Mouse (Mus musculus) mouse trophoblast stem cell (cell line): ENCODE data around the gene Ell.

Experiments used
- in situ Hi-C, 2 experiments: fragments of 300-500 bp; cut with MseI, MboI; formaldehyde crosslinking; loops; 2 replicates in 1 of 2; 3 replicates in 1 of 2; pipeline ENCODE4 v1.15.1; 2025

The Ell gene

DNA sequence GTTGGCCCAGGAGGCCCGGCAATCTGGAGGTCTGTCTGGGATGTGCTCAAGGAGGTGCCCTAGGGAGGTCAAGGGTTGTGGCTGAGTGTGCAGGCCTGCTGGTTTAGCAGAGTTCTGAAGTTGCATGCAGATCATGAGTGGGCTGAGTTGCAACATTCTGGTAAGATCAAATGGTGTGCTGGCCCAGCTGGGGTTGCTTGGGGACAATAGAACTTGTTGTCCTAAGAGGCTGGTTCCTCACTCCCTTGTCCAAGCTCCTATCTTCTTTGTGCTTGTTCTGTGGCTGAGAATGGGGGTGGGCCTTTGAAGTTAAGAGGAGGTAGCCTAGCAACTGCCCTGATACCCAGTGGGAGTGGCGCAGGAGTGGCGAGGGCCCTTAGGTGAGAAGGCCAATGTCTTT is 23.5 kb downstream of the Ell start:
- in situ Hi-C loops, result no loop called here

DNA sequence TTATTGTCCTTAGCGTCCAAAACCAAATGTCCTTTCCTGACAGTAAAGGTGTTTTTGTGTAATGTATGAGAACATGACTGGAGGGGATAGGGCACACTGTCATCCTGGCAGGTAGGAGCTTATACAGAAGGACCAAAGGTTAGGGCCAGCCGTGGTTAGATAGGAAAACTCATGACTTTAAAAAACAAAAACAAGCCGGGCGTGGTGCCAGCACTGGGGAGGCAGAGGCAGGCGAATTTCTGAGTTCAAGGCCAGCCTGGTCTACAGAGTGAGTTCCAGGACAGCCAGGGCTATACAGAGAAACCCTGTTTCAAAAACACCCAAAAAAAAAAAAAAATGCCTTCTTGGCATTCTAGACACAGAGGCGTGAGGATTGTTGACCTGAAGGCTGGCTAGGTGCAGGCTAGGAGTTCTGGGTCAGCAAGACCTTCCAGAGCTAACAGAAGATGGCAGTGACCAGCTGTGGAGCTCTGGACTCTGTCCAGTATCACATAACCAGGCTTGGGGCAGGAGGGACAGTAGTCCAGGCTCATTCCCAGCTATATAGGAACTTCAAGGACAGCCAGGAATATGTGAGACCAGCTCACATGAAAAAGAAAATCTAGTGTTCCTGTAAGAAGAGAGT is 24.6 kb downstream of the Ell start:
- in situ Hi-C loops, result no loop called here

DNA sequence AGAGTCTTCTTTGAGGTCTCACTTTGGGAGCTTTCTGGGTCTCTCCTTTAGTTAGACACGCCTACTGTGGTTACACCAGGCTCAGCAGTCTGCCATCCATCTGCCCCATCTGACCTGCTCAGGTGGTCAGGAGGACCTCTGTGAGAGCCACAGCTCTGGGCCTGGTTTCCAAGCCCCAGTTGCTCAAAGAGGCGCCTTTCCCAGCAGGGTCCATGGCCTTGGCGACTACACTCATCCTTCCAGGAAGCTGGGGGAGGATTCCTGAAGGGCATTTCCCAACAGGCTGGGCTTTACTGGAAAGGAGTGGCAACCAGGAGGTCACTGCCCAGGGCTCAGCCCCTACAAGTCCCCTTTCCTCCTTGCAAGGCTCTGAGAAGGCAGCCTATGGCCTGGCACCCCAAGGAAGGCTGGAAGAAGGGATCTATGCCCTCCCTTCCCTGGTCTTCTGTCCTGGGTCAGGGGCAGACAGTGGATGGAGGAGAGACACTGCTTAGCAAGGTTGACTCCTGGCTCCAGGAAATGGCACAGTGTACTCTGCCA is 25.5 kb downstream of the Ell start:
- in situ Hi-C loops, result no loop called here

DNA sequence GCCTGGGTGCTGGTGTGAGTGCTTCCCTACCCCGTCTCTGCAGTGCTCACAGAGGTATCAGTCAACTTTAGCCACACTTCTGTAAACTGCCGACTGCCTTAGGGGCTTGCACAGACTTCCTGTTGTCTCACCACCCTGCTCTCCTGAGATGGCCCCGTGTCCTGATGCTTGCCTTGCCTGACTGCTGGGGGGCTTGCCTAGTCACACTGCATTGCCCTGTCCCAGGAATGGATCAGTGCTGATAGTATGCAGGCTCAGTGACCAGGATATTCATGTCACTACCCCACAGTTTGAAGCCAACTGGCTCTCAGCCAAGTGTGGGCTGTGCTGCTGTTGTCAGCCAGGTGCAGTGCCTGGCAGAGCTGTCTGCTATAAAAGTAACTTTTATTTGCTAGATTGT is 26.3 kb downstream of the Ell start:
- in situ Hi-C loops, result no loop called here

DNA sequence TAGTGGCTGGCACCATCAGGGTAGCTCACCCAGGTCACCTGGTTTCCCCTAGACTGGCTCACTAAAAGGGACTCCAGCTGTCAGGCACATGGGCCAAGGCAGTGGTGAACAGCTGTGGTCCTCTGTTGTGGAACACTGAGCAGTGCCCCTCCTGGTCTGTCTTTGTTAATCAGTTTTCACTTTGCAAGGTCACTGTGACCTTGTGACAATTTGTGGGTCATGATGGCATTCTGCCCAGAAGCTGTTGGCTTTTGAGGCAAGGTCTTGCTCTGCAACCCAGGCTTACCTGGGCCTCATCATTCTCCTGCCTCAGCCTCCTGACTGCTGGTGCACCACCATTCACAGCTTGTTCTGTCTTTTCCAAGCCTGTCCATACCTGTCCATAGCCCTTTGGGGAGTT is 31.1 kb downstream of the Ell start:
- in situ Hi-C loops, result loop anchor here in 1 of 2 experiments (5.0 kb wide), 1 partner anchor 827 kb away; the partner anchor contains the start of genes Babam1 and Ushbp1

DNA sequence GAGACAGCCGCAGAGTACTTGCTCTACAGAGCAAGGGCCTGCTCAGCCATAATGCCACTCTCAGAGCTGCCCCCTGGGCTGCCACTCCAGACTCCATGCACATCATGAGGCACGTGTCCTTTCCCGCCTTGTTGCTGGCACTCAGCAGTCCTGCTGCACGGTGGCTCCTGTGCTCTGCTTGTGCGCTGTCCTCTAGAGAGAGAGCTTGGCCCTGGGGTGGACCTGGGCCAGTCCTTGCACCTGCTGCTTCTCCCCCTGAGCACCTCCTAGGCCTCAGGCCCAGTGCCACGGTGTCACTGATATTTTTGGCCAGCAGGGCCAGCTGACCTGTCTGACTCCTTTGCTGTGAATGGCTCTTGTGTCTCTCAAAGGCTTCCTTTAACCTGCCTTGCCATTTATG is 31.7 kb downstream of the Ell start:
- in situ Hi-C loops, result loop anchor here in 1 of 2 experiments (5.0 kb wide), 1 partner anchor 826 kb away; the partner anchor contains the start of genes Babam1 and Ushbp1

DNA sequence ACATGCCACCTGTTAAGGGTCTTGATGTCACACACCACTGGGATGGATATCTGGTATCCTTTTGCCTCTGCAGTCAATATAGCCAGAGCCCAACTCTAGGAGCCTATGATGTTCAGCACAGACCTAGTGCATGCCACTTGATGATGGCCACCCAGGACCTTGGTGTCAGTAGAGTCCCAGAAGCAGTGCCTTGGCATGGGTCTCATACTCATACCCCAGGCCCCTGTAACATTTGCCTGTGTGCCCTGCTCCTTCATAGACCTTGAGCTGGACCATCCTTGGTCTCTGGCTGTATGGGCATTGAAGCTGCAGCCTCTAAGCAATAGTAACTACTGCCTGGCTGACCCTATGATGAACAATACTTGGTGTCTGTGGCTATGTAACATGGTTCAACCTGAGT is 35.0 kb downstream of the Ell start:
- in situ Hi-C loops, result loop anchor here in 1 of 2 experiments (5.0 kb wide), 1 partner anchor 823 kb away; the partner anchor contains the start of genes Babam1 and Ushbp1

DNA sequence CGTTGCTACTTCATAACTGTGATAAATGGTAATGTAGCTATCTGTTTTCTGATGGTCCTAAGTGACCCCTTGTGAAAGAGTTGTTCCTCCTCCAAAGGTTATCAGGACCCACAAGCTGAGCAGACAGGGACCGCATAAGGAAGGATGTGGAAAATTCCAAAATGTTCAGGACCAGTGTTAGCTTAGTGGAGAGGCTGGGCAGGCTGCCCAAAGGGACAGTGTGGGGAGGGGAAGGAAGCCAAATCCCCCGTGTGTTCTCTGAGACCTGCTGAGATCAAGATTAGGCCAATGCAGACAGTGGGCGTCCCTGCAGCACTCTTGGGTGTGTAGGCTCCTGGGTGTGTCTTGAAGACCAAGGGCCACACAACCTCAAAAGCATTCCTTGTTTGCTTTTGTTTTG is 35.7 kb downstream of the Ell start:
- in situ Hi-C loops, result loop anchor here in 1 of 2 experiments (5.0 kb wide), 1 partner anchor 822 kb away; the partner anchor contains the start of genes Babam1 and Ushbp1

DNA sequence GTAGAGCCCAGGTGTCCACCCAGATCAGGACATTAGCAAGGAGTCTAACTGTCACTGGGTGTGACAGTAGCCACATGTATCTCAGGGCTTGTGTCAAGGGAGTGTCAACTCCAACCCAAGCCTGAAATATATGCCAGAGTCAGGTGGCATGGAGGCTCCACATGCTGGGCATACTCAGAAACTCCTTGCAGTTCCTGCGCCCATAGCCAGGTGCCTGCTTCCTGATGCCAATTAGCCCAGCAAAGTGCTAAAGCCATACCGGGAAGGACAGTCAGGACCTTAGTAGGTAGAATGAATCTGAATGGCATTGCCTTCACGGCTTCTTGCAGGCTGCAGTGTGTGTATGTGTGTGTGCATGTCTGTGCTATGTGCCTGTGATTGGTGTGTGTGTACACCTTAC is 38.0 kb downstream of the Ell start:
- in situ Hi-C loops, result no loop called here

DNA sequence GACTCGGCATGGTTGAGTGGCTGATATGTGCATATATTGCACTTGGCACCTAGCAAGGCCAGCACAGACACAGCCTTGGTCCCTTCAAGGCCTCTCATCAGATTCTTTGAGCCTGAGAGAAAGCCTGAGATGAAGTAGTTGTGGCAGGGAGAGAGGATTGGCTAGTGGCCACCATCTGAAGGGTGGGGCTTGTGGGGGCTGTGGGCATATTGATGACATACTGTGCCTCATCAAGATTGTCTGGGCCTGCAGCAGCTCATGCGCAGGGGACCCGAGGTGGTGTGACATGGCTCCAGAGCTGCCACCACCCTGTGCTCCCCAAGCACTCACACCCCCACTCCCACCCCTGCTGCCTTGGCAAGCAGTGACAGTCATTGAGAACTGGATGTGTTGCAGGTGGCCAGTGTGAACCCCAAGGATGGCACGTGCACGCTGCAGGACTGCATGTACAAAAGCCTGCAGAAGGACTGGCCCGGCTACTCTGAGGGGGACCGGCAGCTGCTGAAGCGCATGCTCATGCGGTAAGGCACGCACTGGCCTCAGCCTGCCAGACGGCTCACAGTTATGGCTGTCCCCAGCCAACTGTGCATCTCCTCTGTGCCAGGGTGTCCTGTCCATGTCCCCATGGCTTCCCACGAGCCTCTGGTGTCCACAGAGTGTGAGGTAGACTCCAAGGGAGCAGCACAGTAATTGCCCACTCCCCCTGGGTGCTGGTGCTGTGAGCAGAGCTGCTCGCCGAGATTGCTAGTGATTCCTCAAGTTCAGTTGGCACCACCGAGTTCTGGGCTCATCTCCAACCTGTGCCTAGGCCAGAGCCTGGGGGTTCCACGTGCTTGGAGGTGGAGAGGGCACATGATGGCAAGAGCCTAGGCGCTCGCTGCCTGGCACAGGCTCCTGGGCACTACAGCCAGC is 44.5 kb downstream of the Ell start:
- in situ Hi-C loops, result no loop called here

DNA sequence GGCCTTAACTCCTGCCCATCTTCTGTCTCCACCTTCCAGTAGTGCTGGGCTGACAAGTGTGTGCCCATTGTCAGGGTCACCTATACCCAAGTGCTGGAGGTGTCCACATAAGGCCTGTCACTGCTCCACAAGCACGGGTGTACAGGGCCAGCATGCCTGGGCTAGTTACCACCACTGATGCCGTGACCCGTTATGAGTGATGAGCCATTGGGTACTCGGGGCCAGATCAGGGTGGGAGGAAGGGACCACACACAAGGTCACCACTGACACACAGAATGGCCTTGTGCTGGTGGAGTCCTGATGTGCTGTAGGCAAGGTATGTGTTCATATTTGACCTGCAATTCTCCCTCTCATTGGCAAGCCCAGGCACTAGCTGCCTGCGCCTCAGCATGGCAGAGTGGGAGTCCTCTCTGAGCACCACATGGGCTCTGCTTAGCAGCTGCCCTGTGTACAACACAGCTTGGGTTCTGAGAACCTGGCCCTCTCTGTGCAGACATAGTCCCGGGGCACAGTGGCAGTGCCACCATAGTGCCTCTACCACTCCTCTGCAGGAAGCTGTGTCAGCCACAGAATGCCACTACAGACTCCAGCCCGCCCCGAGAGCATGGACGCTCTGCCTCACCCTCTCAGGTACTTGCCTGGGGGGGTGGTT is 45.5 kb downstream of the Ell start:
- in situ Hi-C loops, result loop anchor here in 1 of 2 experiments (5.0 kb wide), 1 partner anchor 37 kb away; no protein-coding TSS in a partner anchor

DNA sequence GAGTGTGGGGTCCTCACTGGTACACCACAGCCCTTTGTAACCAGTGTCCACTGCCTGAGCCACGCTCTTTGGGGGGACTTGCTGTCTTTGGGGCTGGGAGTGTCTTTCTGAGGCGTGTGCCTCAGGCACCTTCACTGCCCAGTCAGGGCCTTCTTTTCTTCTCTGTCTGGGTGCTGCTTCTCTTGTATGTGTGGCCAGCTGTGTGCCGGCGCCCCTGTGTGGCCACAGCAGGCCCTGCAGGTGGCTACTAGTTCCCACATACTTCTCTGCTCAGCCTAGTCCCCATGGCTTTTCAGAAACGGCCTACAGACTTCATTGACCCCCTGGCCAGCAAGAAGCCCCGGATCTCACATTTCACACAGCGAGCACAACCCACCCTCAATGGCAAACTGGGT is 46.0 kb downstream of the Ell start:
- in situ Hi-C loops, result loop anchor here in 1 of 2 experiments (5.0 kb wide), 1 partner anchor 38 kb away; no protein-coding TSS in a partner anchor

DNA sequence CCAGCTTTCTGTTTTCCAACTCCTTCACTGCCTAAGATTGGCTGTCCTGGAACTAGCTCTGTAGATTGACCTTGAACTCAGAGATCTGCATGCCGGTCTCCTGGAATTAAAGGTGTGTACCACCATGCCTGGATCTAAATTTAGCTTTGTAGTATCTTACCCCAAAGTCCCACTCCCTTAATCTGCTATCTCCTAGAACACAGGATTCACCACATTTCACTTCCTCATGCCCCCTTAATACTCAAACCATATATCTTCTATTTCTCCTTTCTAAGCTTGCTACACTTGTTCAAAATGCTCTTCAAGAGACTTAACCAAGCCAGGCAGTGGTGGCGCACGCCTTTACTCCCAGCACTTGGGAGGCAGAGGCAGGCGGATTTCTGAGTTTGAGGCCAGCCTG is 48.7 kb downstream of the Ell start:
- in situ Hi-C loops, result loop anchor here in 1 of 2 experiments (5.0 kb wide), 1 partner anchor 41 kb away; no protein-coding TSS in a partner anchor

DNA sequence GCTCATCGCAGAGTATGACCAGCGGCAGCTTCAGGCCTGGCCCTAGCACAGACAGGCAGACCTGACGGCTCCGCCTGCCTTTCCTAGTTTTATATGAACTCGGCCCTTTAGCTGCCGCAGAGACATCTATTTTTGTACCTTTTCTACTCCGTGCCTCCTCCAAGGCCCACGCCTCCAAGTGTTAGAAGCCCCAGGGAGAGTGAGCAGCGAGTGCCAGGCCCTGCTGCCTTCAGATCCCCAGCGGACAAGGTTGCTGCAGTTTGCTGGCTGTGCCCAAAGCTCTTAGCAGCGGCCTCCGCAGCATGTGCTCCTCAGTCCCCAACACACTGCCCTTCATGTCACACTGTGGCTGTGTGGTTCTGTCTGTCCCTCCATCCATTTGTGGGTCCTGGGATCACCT is 52.3 kb downstream of the Ell start:
- in situ Hi-C loops, result no loop called here

DNA sequence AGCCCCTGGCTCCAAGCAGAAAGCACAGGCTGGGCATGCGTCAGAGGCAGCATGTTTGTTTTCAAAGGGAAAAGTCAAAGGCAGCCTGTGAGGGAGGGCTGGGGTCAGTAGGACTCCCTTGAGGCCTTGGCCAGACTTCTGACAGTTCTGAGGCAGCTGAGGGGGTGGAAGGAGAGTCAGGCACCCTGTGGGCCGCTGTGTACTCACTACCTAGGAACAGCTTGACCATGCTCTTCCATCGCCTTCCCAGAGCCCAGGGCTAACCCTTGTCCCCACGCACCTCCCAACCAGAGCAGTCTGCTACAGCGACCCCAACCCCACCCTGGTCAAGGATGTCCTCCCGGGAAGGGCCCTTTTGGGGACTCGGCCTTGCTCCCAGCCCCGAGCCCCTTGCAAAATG is 53.9 kb downstream of the Ell start:
- in situ Hi-C loops, result no loop called here

DNA sequence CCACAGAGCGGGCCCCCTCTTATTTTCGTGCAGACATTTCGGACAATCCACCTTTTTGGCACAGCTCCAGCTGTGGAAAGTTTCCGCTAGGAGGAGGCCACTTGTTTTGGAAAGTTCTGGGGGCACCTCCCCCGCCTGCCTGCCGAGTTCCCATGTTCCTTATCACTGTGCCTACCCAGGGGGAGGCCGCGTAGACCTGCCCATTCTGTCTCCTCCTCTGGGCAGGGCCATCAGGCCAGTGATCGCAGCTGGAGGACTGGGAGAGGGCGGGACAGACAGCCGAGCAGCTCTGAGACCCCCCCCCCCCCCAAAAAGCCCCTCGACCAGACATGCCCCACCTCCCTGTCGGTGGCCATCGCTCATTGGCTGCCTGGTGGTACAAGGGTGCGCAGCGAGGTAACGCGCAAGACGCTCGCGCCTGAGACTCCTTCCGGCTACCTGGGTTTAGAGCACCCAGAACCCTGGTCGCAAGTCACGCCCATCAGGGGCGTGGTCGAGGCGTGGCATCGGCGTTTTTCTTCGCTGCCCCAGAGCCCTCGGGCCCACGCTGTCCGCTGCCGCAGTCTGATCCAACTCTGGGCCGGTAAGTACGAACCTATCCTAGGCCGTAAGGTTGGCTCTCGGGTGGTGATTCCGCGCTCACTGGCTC is 54.8 kb downstream of the Ell start, which contains the start of gene Isyna1:
Isyna1 (plus strand) TSS at position 413 of the 649 bp plus-strand sequence.
- in situ Hi-C loops, result no loop called here

DNA sequence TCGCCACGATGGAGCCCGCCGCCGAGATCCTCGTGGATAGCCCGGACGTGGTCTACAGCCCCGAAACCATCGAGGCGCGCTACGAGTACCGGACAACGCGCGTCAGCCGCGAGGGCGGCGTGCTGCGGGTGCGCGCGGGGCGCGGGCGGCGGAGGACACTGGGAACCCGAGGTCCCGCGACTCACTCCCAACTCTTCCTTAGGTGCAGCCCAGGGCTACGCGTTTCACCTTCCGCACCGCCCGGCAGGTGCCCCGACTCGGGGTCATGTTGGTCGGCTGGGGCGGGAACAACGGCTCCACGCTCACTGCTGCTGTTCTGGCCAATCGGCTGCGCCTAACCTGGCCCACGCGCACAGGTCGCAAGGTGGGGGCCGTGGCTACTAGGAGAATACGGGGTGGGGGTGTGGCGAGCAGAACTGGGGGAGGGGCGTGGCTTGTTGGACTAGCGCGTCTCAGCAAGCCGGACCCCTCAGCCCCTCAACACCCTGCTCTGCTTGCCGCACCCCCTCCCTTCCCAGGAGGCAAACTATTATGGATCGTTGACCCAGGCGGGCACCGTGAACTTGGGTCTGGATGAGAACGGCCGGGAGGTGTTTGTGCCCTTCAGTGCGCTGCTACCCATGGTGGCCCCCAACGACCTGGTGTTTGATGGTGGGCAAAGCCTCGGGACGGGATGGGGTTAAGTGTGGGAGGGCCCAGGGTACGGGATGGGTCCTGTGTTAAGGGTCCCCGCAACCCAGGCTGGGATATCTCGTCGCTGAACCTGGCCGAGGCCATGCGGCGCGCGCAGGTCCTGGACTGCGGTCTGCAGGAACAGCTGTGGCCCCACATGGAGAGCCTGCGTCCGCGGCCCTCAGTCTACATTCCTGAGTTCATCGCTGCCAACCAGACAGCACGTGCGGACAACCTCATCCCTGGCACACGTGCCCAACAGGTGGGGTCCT is 55.6 kb downstream of the Ell start:
- in situ Hi-C loops, result no loop called here

DNA sequence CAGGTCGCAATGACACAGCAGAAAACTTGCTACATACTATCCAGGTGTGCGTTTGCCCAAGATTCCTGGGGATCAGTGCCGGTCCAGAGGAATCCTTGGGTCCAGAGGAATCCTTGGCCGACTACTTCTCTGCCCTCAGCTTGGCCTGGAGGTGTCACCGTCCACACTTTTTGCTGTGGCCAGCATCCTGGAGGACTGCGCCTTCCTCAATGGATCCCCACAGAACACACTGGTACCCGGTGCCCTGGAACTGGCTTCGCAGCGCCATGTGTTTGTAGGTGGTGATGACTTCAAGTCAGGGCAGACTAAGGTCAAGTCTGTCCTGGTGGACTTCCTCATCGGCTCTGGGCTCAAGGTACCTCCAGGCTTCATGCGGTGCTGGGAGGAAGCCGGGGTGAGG is 56.6 kb downstream of the Ell start:
- in situ Hi-C loops, result no loop called here

DNA sequence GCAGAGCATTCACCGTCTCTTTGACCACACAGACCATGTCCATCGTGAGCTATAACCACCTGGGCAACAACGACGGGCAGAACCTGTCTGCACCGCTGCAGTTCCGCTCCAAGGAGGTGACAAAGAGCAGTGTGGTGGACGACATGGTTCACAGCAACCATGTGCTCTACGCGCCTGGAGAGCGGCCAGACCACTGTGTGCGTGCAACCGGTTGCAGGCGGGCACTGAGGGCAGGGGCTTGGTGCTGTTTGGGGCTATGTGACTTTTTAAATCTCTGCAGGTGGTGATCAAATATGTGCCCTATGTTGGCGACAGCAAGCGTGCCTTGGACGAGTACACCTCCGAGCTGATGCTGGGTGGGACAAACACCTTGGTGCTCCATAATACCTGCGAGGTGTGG is 57.0 kb downstream of the Ell start:
- in situ Hi-C loops, result no loop called here
